Mouse (Mus musculus) stomach, embryonic 16.5 days (tissue): Measurements from ENCODE around the gene Cyb5r1. TPM values are rescaled to one million over a fixed set of nuclear protein-coding genes. Genes with fewer than 3 reads are reported as not detected.

Experiments
- polyA plus RNA-seq: library from polyadenylated mRNA; unstranded; fragments of >200 nt; fragmentation: Nextera tagmentation; extraction: Ambion mirVana; gene quantifications from 2 replicates; pipeline ENCODE4 v1.2.1, GENCODE M21; 2015

The Cyb5r1 gene
- polyA plus RNA-seq, 1 experiment from 2014 or later: 41.5 TPM

Other genes starting within 250 kb of the Cyb5r1 start
- gene Chil1, start 223.4 kb upstream of the Cyb5r1 start, polyA plus RNA-seq: 3.6 and 4.9 TPM in 2 replicates
- 0.35 and 9.0 TPM in 2 replicates for gene Mybph, start 212.1 kb upstream of the Cyb5r1 start, polyA plus RNA-seq
- 15.3 and 22.3 TPM in 2 replicates for gene Adora1, start 170.1 kb upstream of the Cyb5r1 start, polyA plus RNA-seq
- gene Myog, start 115.6 kb upstream of the Cyb5r1 start, polyA plus RNA-seq: 1.2 and 28.7 TPM in 2 replicates
- 6.8 and 6.9 TPM in 2 replicates for gene Ppfia4, start 72.6 kb upstream of the Cyb5r1 start, polyA plus RNA-seq
- 93.7 and 104 TPM in 2 replicates for gene Tmem183a, start 43.6 kb upstream of the Cyb5r1 start, polyA plus RNA-seq
- not detected in 2 replicates for gene 4933406M09Rik, start 19.6 kb upstream of the Cyb5r1 start, polyA plus RNA-seq
- gene Adipor1, start 9.8 kb downstream of the Cyb5r1 start, polyA plus RNA-seq: 88.7 and 97.7 TPM in 2 replicates
- gene Klhl12, start 50.0 kb downstream of the Cyb5r1 start, polyA plus RNA-seq: 23.1 and 23.7 TPM in 2 replicates
- gene Rabif, start 89.1 kb downstream of the Cyb5r1 start, polyA plus RNA-seq: 40.2 and 45.4 TPM in 2 replicates
- not detected in 2 replicates for gene Mgat4e, start 144.1 kb downstream of the Cyb5r1 start, polyA plus RNA-seq
- 48.4 and 51.7 TPM in 2 replicates for gene Kdm5b, start 154.6 kb downstream of the Cyb5r1 start, polyA plus RNA-seq
- gene Syt2, start 241.1 kb downstream of the Cyb5r1 start, polyA plus RNA-seq: 2.2 and 2.6 TPM in 2 replicates